Mouse (Mus musculus) duodenum, adult 2 months (tissue): ENCODE measurements around the gene Dbx1. TPM values are rescaled to one million over a fixed set of nuclear protein-coding genes. Genes with fewer than 3 reads are reported as not detected.

Experiments used
- polyA plus RNA-seq: library from polyadenylated mRNA; depleted of rRNA; stranded (reverse); fragments of >200 nt; gene quantifications from 2 replicates; pipeline ENCODE4 v1.2.3, GENCODE M21; 2012; ENCODE audit warnings: low replicate concordance; rRNA removed

Gene Dbx1
- polyA plus RNA-seq: not detected in 2 replicates

GRCm38 (mm10) chr7:49636491-49637115 is at the start of gene Dbx1:
Dbx1 (minus strand) TSS chr7:49636849.

Other genes starting within 250 kb of the Dbx1 start
- 8.1 and 21.5 TPM in 2 replicates for gene Htatip2, start 122.3 kb upstream of the Dbx1 start, polyA plus RNA-seq
- gene Prmt3, start 141.5 kb upstream of the Dbx1 start, polyA plus RNA-seq: 15.7 and 17.9 TPM in 2 replicates